Mouse (Mus musculus) cerebellum, postnatal 14 days (tissue): ENCODE results near the gene Phf5a.

Source experiments
- DNase-seq, 2 experiments: peaks; one replicate each; pipeline ENCODE4 v3.0.0; 2021; ENCODE audit warnings: mixed read lengths in 2 of 2

Phf5a gene

GRCm38 (mm10) chr15:81885418-81885934, 13.8 kb upstream of the Phf5a start:
- DNase-seq, result no peak

- DNase-seq, result no peak
These were observed 10.6 kb upstream of the Phf5a start for GRCm38 (mm10) chr15:81882348-81882747.

DNA sequence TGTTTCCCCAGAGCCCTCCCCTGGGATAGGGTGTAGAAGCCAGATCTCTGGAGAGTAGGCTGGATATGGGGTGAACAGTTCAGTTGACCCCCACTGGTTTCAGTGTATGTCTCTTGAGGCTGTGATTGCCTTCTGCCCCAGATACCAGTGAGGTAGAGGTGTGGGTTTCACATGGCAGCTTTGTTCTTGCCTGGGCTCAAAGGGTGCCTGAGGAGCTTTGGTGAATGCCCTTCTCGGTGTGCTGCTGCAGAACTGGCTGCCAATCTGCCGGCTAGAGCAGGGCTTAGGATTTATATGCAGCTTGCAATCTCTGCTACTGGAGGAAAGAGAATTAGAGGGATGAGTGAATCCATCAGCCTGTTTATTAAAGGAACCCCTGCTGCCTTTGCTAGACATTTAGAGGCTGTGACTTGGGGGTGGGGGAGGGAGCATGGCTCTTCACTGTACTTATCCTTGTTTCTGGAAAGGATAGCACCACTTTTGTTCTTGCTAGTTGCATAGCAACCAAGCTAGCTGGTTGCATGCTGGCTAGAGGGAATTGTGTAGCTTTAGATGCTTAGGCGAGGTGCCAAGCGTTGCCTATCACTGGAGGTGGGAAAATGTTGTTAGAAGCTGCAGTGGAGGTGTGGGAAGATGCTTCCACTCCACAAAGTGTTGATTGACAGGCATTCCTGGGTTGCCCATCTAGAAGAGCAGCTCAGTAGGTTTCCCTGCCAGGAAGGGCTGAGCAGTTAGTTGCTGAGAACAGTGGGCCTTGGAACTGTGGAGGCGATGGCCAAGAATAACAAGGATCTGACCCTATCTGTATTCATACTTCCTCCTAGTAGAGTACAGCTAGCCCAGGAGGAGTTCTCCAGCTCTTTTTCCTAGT, 8.1 kb upstream of the Phf5a start:
- DNase-seq, result peak; percentile 21 to 24

DNA sequence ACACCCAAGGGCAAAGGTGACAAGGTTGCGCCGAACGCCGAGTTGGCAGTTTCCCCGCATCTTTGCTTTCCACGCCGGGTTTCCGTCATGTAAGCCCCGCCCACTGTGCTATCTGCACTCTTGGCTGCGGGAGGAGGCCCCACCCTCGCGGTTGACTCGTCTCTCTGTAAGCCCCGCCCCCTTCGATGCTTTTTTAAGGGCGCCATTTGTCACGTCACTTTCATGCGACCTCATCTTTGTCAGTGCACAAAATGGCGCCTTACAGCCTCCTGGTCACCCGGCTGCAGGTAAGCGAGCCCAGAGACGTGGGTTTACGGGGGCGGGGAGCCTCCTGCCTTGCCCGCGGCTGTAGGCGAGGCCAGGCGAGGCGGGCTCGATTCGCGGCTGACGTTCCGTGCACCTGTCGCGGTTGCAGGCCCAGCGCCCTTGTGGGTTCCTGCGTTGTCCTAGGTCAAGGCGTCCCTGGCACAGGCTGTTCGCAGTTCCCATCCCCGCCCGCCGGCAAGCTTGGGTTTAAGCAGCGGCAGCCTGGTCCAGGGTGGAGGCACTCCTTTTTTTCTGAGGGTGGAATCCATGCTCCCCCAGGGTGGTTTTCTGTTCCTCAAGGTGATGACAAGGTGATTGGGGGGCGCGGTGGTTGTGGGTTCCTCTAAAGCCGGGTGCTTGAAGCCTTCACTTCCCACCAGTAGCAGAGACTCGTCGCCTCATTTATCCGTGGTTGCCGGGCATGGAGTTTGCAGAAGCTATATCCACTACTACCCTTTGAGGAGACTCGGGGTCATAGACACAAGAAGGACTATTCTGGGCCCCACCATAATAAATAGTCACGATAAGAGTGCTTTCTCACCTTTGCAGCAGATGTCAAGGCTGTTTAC, 788 bp upstream of the Phf5a start, which contains the start of gene Aco2:
Gene Aco2, plus strand, starts transcription at position 48 of the 875 bp plus-strand sequence.
- peak; percentile 100 for DNase-seq

DNA sequence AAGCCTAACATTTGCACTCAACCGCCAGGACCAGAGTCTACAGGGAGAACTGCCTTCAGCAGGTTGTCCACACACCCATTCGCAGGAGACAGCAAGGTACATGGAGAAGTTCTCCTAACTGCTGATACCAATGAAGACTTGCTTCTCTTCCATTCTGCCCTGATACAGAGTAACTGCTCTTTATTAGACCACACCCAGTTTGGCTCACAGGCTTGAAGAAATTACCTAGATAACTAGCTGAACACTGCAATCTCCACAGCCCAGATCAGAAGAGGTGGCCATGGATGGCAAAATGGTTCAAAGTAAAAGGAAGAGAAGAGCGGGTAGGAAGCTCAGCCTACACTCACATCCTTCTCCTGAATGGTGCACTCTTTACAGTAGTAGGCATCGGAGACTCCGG, 1.7 kb downstream of the Phf5a start:
- DNase-seq, result no peak

DNA sequence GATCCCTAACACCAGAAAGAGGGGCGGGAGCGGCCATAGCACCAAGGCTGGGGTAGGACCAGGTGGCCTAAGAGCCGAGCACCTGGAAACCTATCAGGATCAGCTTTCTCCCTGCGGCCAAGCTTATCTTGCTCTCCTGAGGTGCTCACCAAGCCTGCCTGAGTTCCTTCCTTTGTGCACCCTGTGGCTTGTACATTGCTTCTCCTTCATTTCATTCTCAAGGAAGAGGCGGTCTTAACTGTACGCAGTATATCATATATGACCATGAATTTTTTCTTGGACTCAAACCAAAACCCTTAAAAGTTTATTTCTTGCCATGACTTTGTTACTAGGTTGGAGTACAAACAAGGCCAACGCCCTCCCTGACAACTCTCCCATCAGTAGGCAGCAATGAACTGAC, 7.5 kb downstream of the Phf5a start:
- DNase-seq, result no peak

- DNase-seq, result peak; percentile 65 to 68
These were observed 11.1 kb downstream of the Phf5a start for GRCm38 (mm10) chr15:81860471-81861135.

DNA sequence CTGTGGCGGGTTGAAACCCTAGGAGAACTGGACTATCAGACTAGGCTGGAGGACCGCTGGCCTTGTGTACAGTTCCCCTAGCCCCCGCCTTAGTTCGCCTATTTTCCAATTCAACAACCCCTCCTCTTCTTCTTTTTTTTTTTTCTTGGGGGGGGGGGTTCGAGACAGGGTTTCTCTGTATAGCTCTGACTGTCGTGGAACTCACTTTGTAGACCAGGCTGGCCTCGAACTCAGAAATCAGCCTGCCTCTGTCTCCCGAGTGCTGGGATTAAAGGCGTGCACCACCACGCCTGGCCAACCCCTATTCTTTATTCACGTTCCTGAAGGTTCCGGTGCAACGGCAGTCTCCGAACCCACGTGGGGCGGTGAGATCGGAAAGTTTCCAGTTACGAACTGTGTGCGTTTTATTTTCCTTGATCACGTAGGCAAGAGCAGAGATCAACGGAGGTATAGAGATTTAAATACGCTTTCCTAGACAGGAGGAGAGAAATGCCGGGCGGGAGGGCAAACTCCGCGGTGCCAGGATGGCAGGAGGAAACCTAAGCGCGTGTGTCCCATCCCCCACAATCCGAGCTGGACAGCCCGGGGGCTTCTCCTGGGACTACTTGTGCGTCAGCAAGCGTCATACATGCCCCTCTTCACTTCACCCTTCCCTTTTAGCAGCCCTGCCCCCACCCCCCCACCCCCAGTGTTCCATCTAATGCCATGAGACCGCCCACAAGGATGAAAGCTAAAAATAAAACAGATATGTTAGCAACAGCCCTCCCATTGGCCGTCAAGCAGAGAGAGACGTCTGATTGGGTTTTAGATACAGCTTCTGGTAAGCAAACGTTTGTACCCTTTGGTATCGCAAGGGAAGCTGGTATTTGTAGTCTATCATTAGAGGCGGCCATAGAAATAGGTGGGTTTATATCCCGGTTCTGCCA, 12.1 kb downstream of the Phf5a start:
- DNase-seq, result peak; percentile 92

DNA sequence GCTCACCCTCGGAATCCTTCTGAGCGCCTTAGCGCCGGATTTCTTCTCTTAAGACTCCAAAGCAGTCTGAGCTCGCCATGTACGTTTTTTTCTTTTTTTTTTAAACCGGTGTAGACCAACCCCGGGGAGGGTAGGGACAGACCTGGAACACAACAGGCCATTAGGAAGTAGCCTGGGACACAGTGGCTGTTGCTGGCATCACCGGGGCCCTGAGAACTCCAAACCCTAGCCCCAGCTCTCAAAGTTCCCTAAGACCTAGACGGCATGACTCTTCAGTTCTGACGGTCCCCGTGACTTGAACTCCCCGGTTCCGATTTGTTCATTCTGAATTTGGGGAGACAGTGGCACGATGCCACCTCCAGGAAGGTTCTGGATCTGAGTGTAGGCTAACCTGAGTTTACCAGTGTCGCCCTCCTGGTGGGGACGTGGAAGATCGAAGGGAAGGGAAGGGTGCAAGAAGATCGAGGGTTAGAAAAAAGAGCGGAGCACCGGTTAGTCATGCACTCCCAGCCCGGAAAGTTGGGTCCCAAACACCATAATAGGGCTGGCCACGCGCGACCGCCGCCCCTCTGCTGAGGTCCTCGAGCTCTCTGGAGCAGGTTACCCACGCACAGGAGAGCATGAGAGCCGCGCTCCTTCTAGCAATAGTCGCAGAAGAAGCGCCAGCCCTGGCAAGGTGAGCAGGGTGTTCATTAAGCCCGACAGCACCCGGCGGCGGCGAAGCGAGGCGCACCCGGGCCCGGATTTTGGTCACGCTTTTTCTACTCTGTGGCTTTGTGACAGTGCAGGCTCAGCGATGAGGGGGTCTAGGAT, 13.0 kb downstream of the Phf5a start, which contains the start of gene Tob2:
Gene Tob2, minus strand, starts transcription at position 280 of the 813 bp plus-strand sequence.
- peak; percentile 79 to 82 for DNase-seq

DNA sequence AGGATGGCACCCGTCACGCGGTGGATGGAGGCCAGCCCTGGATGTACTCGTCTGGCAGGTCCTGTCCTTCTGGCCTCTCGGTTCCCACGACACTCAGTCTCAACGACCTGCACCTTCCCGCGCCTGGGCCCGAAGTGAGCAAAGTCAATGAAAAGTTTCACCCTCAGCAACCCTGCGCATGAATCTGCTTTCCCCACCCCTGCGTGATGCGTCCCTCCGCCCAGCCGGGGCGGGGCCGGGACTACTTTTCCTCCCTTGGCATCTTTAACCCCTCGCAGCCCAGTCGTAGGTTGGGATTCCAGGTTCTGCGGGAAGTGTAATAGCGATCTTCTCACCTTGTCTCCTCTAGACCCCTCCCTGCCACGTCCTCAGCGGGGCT, 13.6 kb downstream of the Phf5a start:
- peak; percentile 93 to 97 for DNase-seq

DNA sequence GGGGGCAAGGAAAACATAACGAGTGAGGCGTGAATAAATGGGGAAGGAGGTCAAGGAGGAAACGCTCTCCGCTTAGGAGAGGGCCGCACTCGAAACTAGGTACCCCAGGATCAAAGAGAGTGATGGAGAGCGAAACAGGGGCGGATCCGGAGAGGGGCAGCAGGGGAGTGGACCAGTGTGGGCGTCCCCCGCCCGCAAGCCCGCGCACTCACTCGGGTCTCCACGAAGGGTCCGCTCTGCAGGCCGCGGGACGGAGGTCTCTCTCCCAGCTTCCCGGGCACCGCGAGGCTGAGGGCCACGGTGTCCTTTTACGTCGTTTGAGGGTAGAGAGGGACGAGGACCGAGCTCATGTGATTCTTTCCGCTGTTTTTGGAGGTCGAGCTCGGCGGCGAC, 14.0 kb downstream of the Phf5a start:
- DNase-seq, result no peak

GRCm38 (mm10) chr15:81856938-81857723, 14.6 kb downstream of the Phf5a start:
- DNase-seq, result peak in 1 of 2 experiments; percentile 46

GRCm38 (mm10) chr15:81856030-81856790, 15.5 kb downstream of the Phf5a start:
- peak; percentile 88 to 91 for DNase-seq

GRCm38 (mm10) chr15:81853081-81853480, 18.6 kb downstream of the Phf5a start:
- no peak for DNase-seq

DNA sequence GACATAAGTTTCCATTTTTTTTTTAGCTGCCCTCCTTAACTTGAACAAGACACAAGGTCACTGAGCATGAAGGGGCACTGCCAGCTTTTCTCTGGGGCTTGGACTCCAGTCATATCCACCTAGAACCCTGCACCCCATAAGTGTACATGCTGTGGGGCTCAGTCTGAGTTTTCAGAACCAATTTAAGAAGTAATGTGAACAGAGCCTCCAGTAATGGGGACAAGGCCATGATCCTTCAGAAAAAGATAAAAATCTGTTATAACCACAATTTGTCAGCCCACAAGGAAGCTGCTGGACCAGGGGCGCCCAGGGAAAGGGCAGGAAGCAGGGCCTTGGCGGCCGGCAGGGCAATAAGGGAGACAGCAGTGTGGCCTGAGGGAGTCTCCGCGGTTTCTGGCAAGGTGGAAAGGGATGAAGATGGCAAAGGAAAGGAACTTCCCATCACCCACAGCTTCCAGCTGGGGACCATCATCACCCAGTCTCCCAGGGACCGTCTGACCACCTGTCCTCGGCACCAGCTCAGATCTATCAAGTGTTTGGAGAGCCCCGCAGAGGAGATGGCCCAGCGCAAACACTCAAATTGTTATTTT, 19.2 kb downstream of the Phf5a start:
- peak in 1 of 2 experiments; percentile 38 for DNase-seq

DNA sequence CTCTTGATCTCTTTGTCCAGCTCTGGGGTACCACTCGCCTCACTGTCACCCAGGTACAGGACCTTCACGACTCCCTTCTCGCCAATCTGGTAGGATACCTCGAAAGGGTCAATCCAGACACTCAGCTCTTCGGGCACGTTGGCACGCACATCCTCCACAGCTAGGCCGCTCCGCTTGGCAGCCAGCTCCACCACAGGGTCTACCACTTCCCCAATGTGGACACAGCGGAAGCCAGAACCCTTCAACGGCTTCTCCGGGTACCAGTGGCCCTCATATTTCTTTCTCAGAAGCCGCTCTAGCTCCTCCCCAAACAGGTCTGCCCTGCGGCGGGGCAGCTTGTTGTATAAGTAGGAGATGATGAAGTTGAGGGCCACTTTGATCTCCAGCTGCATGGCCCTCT, 20.3 kb downstream of the Phf5a start:
- DNase-seq, result no peak

DNA sequence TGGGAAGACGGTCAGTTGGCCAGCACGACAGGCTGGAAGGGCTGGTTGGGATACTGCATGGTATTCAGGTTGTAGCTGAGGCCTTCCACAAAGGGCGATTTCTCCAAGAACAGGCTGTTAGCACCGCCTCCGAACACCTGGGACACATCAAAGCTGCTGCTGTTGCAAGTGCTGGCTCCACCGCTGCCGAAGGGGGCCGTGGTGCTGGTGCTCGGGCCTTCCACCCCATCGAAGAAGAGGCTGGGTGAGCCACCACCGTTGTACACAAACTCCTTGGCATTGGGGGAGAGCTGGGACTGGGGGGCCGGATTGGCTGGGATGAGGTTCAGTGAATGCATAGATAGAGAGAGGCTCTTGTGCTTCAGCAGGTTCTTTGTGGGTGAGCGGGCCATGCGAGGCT, 21.0 kb downstream of the Phf5a start:
- no peak for DNase-seq

DNA sequence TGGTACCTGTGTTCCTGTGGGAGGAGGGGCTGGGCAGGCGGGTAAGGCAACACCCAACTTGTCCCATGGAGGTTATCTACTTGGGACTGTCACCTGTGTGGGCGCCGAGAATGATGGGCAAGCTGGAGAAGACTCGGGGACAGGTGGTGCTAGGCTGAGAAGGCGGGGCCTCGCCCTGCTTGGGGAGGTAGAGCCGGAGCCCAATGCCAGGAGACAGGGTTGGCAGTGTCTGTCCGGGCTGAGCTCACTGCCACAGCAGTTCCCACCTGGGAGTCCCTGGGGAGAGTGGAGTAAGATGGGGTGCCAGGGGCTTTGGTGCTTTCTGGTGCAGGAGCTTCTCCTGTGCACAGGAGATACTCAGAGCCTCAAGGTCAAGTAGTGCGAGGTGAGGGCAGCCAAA, 22.6 kb downstream of the Phf5a start:
- DNase-seq, result peak in 1 of 2 experiments; percentile 51

DNA sequence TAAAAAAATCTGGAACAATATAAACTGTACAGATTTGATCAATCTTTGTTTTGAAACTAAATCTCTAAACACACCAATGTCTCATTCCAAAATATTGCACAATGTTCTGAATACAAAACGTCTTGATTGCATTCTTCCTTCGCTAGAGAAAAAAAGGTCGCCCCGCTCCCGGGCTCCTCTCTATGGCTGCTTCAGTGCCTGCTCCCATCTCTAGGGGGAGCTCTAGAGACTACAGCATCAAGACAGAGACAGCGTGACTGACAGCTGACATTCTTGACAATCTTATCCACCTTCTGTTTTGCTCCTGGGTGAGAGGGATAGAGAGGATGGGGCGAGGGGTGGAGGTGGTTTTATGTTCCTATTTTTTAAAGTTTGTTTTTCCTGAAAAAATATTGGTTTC, 23.4 kb downstream of the Phf5a start:
- DNase-seq, result peak; percentile 63 to 77
